Mouse (Mus musculus) hindbrain, embryonic 11.5 days (tissue): ENCODE results near the gene Nptxr. TPM values are rescaled to one million over a fixed set of nuclear protein-coding genes. Genes with fewer than 3 reads are reported as not detected.

ENCODE experiments used
- ATAC-seq: fragments of 200-750 bp; cut with Nextera tagmentation; 2 replicates; pipeline ENCODE4 v1.8.0; 2017; ENCODE audit warnings: mild to moderate bottlenecking, moderate TSS enrichment, moderate library complexity; ENCODE audit not compliant: low FRiP score
- DNase-seq: peaks from one replicate; pipeline ENCODE4 v3.0.0-alpha.2; 2015; ENCODE audit warnings: low spot score
- H3K27ac ChIP-seq: fragments of 300-500 bp; sonication (generic); 2 replicates; pipeline ENCODE4 v1.5.1; 2014; ENCODE audit warnings: mild to moderate bottlenecking, low read depth, low read length
- H3K27me3 ChIP-seq: fragments of 300-500 bp; sonication (generic); 2 replicates; pipeline ENCODE4 v1.6.1; 2014; ENCODE audit warnings: mild to moderate bottlenecking, low read length, moderate library complexity, mixed read lengths; ENCODE audit not compliant: control insufficient read depth, insufficient read depth
- H3K36me3 ChIP-seq: fragments of 300-500 bp; sonication (generic); 2 replicates; pipeline ENCODE4 v1.6.1; 2014; ENCODE audit warnings: mild to moderate bottlenecking, low read length, moderate library complexity, mixed read lengths; ENCODE audit not compliant: control insufficient read depth, insufficient read depth
- H3K4me1 ChIP-seq: fragments of 300-500 bp; sonication (generic); replicated peaks from 2 replicates; pipeline ENCODE4 v1.6.1; 2014; ENCODE audit warnings: low read length, mixed read lengths; ENCODE audit not compliant: control insufficient read depth, insufficient read depth
- H3K4me2 ChIP-seq: fragments of 300-500 bp; sonication (generic); replicated peaks from 2 replicates; pipeline ENCODE4 v1.6.1; 2014; ENCODE audit warnings: mild to moderate bottlenecking, low read depth, low read length
- H3K4me3 ChIP-seq: fragments of 300-500 bp; sonication (generic); 2 replicates; pipeline ENCODE4 v1.5.1; 2014; ENCODE audit warnings: low read depth, low read length
- H3K9ac ChIP-seq: fragments of 300-500 bp; sonication (generic); 2 replicates; pipeline ENCODE4 v1.6.1; 2014; ENCODE audit warnings: low read depth, low read length
- H3K9me3 ChIP-seq: fragments of 300-500 bp; sonication (generic); 2 replicates; pipeline ENCODE4 v1.6.1; 2016; ENCODE audit warnings: low read length; ENCODE audit not compliant: control insufficient read depth
- WGBS: fragments of 180-500 bp; shearing (Covaris S2); extraction: QIAGEN DNeasy Blood & Tissue Kit; methylation state at CpG from one replicate; pipeline ENCODE4 v1.1.7; 2014; 5-methylcytosine and 5-hydroxymethylcytosine counted together
- polyA plus RNA-seq: library from polyadenylated mRNA; unstranded; fragments of >200 nt; fragmentation: Nextera tagmentation; extraction: Ambion mirVana; gene quantifications from 2 replicates; pipeline ENCODE4 v1.2.1, GENCODE M21; 2014

The Nptxr gene
- polyA plus RNA-seq, 1 experiment from 2014 or later = 1.5 TPM

DNA sequence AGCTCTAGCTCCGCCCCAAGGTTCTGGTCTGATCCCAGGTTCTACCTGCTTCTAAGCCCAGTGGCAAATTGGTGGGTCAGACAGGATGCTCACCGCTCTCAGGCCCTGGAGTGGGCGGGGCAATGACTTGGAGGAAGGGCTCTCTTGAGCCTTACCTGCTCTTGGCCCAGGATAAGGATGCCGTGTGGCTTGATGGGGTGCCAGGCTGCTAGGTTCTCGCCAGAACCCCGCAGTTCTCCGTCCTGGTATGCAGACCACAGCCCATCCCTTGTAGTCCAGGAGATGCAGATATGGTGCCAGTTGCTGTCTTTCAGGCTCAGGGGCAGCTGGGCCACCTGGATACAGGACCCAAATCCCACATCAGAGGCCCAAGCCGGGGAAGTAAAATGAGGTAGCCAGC lies 14.5 kb downstream of the Nptxr start:
- no peaks in the 10 kb centered on the region for H3K36me3 ChIP-seq
- 54% methylated on average over 8 of the region's 8 CpGs for WGBS
- H3K4me1 ChIP-seq = peaks cover 6% of the 10 kb centered on the region
- DNase-seq = no peak
- peaks cover 2% of the 10 kb centered on the region; the same call in 1 of the 2 replicates for H3K27me3 ChIP-seq
- H3K9ac ChIP-seq = no peak overlapping the region
- no peak for ATAC-seq
- H3K9me3 ChIP-seq = no peaks in the 10 kb centered on the region
- no peak overlapping the region for H3K4me3 ChIP-seq
- no peak overlapping the region for H3K4me2 ChIP-seq
- H3K27ac ChIP-seq = no peak overlapping the region

DNA sequence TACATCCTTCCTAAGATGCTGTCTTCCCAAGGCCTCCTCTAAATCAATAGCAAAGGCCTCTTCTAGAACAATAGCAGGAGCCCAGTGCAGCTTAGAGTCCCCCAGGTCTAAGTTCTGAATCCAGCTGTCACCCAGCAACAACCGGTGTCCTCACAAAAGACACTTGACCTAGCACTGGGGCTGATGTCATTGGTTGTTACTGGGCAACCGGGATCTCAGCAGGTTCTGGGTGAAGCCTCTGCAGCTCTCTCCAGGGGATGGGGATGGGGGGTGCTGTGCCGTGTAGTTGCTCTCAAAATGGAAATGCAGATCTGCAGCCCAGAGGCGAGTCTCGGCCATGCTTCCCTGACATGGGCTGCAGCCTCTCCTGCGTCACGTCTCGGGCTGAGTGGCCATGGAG lies 16.8 kb downstream of the Nptxr start:
- Histone ChIP-seq H3K9me3 (no peaks in the 10 kb centered on the region), H3K27ac (peak overlapping the region; percentile 39), H3K4me2 (no peak overlapping the region), H3K4me3 (no peak overlapping the region), H3K27me3 (no peaks in the 10 kb centered on the region), H3K36me3 (no peaks in the 10 kb centered on the region), H3K9ac (no peak overlapping the region; the same call in 1 of the 2 replicates), H3K4me1 (peaks cover 6% of the 10 kb centered on the region)
- 44% methylated on average over 8 of the region's 8 CpGs for WGBS
- no peak for ATAC-seq
- DNase-seq = no peak

DNA sequence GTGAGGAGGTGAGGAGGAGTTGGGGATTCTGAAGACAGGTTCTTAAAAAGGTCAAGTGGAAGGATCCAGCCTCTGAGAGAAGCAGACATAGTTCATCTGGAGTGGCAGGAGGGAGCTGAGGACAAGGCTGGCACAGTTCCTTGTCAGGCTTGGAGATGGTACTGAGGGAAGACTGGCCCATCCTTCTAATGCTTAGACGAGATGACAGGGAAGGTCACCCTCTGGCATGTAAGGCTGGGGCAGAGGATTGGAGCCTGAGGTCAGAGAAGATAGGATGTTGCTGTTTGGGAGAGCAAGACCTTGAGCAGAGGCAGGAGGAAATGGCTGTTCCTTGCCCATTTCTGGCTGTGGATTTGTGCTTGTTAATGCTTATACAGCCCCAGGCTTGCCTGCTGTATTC lies 19.5 kb downstream of the Nptxr start:
- no peak overlapping the region for H3K4me2 ChIP-seq
- H3K9ac ChIP-seq = no peak overlapping the region
- 55% methylated on average over 1 of the region's 1 CpGs for WGBS
- ATAC-seq (no peak), DNase-seq (no peak)
- H3K4me3 ChIP-seq = no peak overlapping the region
- no peaks in the 10 kb centered on the region for H3K9me3 ChIP-seq
- H3K36me3 ChIP-seq = no peaks in the 10 kb centered on the region
- H3K27me3 ChIP-seq = no peaks in the 10 kb centered on the region
- peaks cover 2% of the 10 kb centered on the region; the same call in 1 of the 2 replicates for H3K4me1 ChIP-seq
- no peak overlapping the region for H3K27ac ChIP-seq

DNA sequence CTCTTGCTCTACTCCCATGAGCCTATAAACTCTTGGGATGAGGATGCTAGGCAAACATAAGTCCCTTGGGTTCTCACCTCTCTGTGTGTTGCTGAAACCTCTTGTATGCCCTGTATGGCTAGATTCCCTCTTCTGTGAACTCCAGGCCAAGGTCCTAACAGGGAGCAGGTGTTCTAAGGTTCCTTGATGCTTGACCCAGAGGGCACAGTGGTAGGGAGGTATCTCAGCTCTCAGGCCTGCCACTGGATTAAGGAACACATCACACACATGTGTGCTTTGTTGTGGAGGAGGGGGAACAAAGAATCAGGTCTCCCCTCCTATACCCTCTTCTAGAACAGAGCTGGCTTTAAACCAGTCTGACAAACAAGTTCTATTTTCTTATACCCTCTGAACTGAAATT lies 26.8 kb downstream of the Nptxr start, which contains the start of gene Dnal4:
Gene Dnal4, minus strand, starts transcription at position 101 of the 400 bp plus-strand sequence.
- DNase-seq = no peak

DNA sequence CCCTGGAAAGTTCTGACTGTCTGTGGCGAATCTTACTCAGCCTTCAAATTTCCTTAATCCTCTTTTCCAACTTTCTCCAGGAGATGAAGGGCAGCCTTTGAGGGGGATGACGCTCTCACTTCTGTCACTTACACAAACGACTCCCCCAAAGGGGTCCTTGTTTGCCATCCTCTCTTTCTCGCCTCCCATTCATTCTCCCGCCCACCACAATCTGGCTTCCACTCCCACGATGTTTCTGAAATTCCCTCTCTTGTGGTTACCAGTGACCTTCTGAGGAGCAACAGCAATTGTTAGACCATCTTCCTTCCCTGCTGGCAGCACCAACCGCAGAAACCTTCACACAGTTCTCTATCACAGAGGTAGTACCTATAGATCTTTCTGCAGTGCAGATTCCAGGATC lies 28.9 kb downstream of the Nptxr start:
- 72% methylated on average over 7 of the region's 7 CpGs for WGBS
- H3K4me2 ChIP-seq = no peak overlapping the region
- ATAC-seq (no peak), DNase-seq (no peak)
- H3K4me1 ChIP-seq = peaks cover 4% of the 10 kb centered on the region; the same call in 1 of the 2 replicates
- H3K4me3 ChIP-seq = no peak overlapping the region
- no peak overlapping the region for H3K9ac ChIP-seq
- no peak overlapping the region for H3K27ac ChIP-seq
- no peaks in the 10 kb centered on the region for H3K27me3 ChIP-seq
- no peaks in the 10 kb centered on the region for H3K36me3 ChIP-seq
- no peaks in the 10 kb centered on the region for H3K9me3 ChIP-seq

More for the DNA sequence above, 26.8 kb downstream of the Nptxr start, which contains the start of gene Dnal4:
- ATAC-seq = no peak
- Histone ChIP-seq H3K4me2 (no peak within 1 kb of the TSS), H3K36me3 (no peaks in the 10 kb centered on the region), H3K9me3 (no peaks in the 10 kb centered on the region), H3K27me3 (no peaks in the 10 kb centered on the region), H3K9ac (no peak within 1 kb of the TSS), H3K27ac (no peak within 1 kb of the TSS), H3K4me1 (peaks cover 4% of the 10 kb centered on the region; the same call in 1 of the 2 replicates), H3K4me3 (no peak within 1 kb of the TSS)

DNA sequence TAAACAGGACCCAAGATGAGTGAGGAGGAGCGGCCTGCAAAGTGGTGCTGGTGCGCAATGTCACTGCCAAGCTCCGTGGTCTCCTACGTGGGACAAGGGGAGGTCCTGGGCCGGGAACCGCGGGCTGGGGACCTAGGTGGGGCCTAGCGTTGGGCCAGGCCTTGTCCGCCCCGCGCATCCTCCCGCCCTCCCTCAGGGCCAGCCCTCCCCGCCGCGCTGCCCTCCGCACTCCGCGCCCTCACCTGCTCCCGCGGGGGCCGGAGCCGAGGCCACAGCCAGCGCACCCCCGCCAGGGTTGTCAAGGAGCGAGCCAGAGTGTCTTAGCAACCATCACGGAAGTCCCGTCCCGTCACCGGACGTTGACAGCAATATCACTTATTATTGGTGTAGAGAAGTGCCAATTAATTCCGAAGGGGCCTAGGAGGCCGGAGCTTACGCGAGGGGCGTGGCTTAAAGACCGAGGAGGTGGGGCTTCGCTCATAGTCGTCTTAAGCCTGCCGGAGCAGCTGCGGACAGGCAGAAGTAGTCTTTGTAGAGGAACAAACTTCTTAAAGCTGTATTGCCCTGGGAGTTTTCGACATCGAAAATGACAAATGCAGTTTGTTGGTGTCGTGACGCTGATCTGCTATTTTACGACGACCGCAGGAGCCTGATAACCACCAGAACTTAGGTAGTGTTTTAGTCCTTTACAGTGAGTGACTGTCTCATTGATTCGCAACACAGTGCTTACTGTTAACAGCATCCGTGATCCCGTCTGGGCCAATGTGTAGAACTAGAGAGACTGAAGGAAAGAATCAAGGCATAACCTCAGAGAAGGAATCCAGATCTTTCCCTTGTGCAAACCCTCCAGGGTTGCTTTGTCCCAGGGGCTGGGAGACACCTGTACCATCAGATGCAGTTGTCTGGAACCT lies 30.2 kb downstream of the Nptxr start:
- Histone ChIP-seq H3K27me3 (no peaks in the 10 kb centered on the region), H3K27ac (peak overlapping the region; percentile 62; the same call in 1 of the 2 replicates), H3K4me1 (peaks cover 4% of the 10 kb centered on the region; the same call in 1 of the 2 replicates), H3K9me3 (no peaks in the 10 kb centered on the region), H3K4me2 (peak overlapping the region; percentile 83), H3K4me3 (peak overlapping the region; percentile 82), H3K36me3 (no peaks in the 10 kb centered on the region), H3K9ac (peak overlapping the region; percentile 83)
- peak; percentile 95 for DNase-seq
- ATAC-seq = peak; percentile 96
- under 1% methylated on average over 49 of the region's 50 CpGs for whole genome bisulfite sequencing

DNA sequence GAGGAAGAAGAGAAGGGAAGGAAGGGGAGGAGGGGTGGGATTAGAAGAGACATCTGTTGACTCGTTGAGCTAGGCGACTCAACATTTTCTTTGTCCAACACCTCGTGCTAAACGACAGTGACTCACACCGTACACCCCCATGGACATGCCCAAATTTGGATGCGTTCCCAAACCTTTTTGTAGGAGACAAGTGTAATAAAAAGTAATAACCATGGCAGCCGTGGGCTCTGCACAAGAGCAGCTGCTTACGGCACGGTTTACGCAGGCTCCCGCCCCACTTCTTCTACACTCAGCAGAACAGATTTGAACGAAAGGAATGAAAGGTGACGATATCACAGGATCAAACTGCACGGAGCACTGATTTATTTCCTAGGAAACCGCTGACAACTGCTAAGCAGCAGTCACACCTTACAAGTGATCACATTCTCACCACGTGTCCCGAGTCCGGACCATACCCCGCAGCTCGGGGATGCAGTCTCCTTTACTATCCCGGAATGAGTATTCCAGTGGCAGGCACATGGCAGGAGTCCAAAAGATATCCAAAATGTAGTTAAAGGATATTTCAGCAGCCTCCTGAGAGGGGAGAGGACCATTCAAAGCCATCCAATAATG lies 33.8 kb downstream of the Nptxr start:
- 90% methylated on average over 21 of the region's 21 CpGs for WGBS
- Histone ChIP-seq H3K9ac (no peak overlapping the region), H3K27ac (no peak overlapping the region), H3K36me3 (no peaks in the 10 kb centered on the region), H3K4me3 (no peak overlapping the region), H3K9me3 (no peaks in the 10 kb centered on the region), H3K4me2 (no peak overlapping the region), H3K4me1 (peaks cover 4% of the 10 kb centered on the region; the same call in 1 of the 2 replicates), H3K27me3 (no peaks in the 10 kb centered on the region)
- no peak for ATAC-seq
- no peak for DNase-seq

DNA sequence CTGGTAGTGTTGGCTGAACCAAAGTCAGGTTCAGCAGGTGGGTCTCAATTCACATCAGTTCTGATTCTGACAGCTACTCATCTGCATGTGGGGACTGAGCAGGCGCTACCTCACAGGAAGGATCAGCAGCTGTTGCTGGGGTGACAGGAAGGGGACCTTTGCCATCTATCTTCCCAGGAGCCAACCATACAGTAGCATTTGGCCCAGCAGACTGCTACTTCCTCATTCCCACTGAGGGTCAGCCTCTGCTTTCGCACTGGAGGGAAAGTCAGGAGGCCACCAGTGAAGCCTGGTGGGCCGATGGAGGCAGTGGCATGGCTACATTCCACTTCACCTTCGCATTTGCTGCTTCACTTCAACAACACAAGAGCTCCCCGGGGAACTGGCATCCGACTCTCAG lies 36.3 kb downstream of the Nptxr start:
- no peak overlapping the region for H3K27ac ChIP-seq
- no peak overlapping the region for H3K9ac ChIP-seq
- H3K27me3 ChIP-seq = no peaks in the 10 kb centered on the region
- no peak for ATAC-seq
- no peak for DNase-seq
- 0 out of 2 replicates have a peak, but pooled peaks cover 2% of the 10 kb centered on the region for H3K36me3 ChIP-seq
- 67% methylated on average over 6 of the region's 6 CpGs for WGBS
- H3K4me2 ChIP-seq = no peak overlapping the region
- H3K4me3 ChIP-seq = no peak overlapping the region
- H3K9me3 ChIP-seq = no peaks in the 10 kb centered on the region
- no peaks in the 10 kb centered on the region for H3K4me1 ChIP-seq
